ENCODE assay signal across 13 mouse cellular contexts in the genomic region with DNA sequence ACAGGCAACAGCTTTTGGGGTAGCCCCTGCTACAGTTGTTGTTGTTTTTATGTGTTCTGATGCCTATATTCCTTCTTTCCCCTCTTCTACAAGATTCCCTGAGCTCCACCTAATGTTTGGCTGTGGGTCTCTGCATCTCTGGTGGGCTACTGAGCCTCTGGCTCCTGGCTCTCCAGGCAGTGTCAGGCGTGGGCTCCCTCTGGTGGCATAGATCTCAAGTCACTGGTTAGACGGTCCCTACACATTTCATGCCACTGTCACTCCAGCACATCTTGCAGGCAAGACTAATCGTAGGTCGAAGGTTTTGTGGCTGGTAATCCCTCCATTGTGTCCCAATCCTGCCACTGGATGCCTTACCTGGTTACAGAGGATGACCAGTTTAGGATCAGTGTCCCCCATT. TPM values are rescaled to one million over a fixed set of nuclear protein-coding genes. Genes with fewer than 3 reads are reported as not detected.
A peak's percentile ranks its signal among the peaks of the same experiment; 100 is the strongest.
DNase-seq lines count a peak whose midpoint lies in the region; ATAC-seq and TF ChIP-seq lines count a peak whose summit lies in the region.
"Had no signal": no experiment of that assay in that cellular context is flagged by ENCODE, and none has a peak within 500 bp of the region (broad histone marks: within the 10 kb centered on the region; RNA-seq: fewer than 3 reads in every experiment).

No protein-coding gene starts in this region.

- no peak overlapping the region for H3K4me2 ChIP-seq in lung, embryonic 14.5 days
- H3K4me2 ChIP-seq: limb, embryonic 12.5 days had no signal

- no peaks in the 10 kb centered on the region for H3K36me3 ChIP-seq in lung, embryonic 14.5 days (ENCODE audit: insufficient read depth)
- no peaks in the 10 kb centered on the region for H3K36me3 ChIP-seq in splenic B cell, adult 2 months (ENCODE audit: control insufficient read depth, insufficient read depth, low read length, poor library complexity, severe bottlenecking)
- H3K36me3 ChIP-seq: limb, embryonic 12.5 days had no signal

- CTCF ChIA-PET in Patski (lab: Charles Lee) = interaction anchor here (1.0 kb wide), 1 partner anchor 15 kb away, joined by 3 read pairs; no protein-coding TSS in a partner anchor

- no peaks in the 10 kb centered on the region for H3K27me3 ChIP-seq in lung, embryonic 14.5 days (ENCODE audit: insufficient read depth, low read length)
- H3K27me3 ChIP-seq in Patski = no peaks in the 10 kb centered on the region
- H3K27me3 ChIP-seq in splenic B cell, adult 2 months (ENCODE audit: control insufficient read depth, insufficient read depth, low read length, poor library complexity, severe bottlenecking) = no peaks in the 10 kb centered on the region; the same call in 1 of the 2 replicates
- H3K27me3 ChIP-seq: limb, embryonic 12.5 days had no signal

- POLR2A ChIA-PET in Patski (lab: Charles Lee) = no interaction called here

- no peak overlapping the region for H3K4me3 ChIP-seq in gastrocnemius, adult 2 months
- no peak overlapping the region for H3K4me3 ChIP-seq in lung, embryonic 14.5 days (ENCODE audit: low read depth, low read length)
- H3K4me3 ChIP-seq: limb, embryonic 12.5 days had no signal

- H3K27ac ChIP-seq in gastrocnemius, adult 2 months = no peak overlapping the region
- H3K27ac ChIP-seq in lung, embryonic 14.5 days (ENCODE audit: low read depth) = no peak overlapping the region
- H3K27ac ChIP-seq: limb, embryonic 12.5 days had no signal

- in situ Hi-C loops in Patski (cut with MboI; ENCODE audit: low pct_unique_long_range_greater_than_20kb) = no loop called here

- H3K9ac ChIP-seq in lung, embryonic 14.5 days = no peak overlapping the region
- H3K9ac ChIP-seq: limb, embryonic 12.5 days had no signal

- H3K4me1 ChIP-seq in lung, embryonic 14.5 days (ENCODE audit: insufficient read depth) = no peaks in the 10 kb centered on the region
- H3K4me1 ChIP-seq: limb, embryonic 12.5 days had no signal

- H3K9me3 ChIP-seq in lung, embryonic 14.5 days (ENCODE audit: low read depth, low read length) = no peaks in the 10 kb centered on the region
- H3K9me3 ChIP-seq: limb, embryonic 12.5 days had no signal

- peak; percentile 15; the same call in 1 of the 2 replicates for TF ChIP-seq CTCF in gastrocnemius, adult 2 months (IDR thresholded peaks at IDR 0.05)
- TF ChIP-seq CTCF in lung, embryonic 14.5 days (IDR thresholded peaks at IDR 0.05; ENCODE audit: low read depth) = peak; percentile 58
- TF ChIP-seq CTCF in Patski (IDR thresholded peaks at IDR 0.05) = peak; percentile 53

- DNase-seq in gastrocnemius, adult 2 months = no peak
- no peak for DNase-seq in gastrocnemius, postnatal 25 days
- peak; percentile 31 for DNase-seq in lung, embryonic 14.5 days
- DNase-seq in lung, postnatal 25 days (ENCODE audit: low spot score) = no peak
- no peak for DNase-seq in Patski (ENCODE audit: low read depth, low spot score)
- peak; percentile 39 for DNase-seq in splenic B cell, adult 2 months (ENCODE audit: low read depth, low spot score)
- no peak for DNase-seq in ovary, postnatal 10 days (ENCODE audit: low spot score)
- DNase-seq in urinary bladder, postnatal 14 days (ENCODE audit: low spot score) = no peak
- DNase-seq: cerebellum, adult 11-12 months had no signal

- 35% methylated on average over 4 of the region's 4 CpGs for WGBS in lung, embryonic 14.5 days

- intact Hi-C loops in gastrocnemius, adult 2 months (cut with DNase I) = no loop called here

- no peak for ATAC-seq in lung, embryonic 14.5 days (ENCODE audit: insufficient read depth)
- no peak for ATAC-seq in Patski
- ATAC-seq: forebrain, embryonic 16.5 days; hindbrain, embryonic 16.5 days had no signal

RNA-seq across cellular contexts. Expression of gene Smim8, which starts 4.5 kb away (rescaled TPM):
- total RNA-seq in gastrocnemius, adult 2 months (2021) = 10 to 100 TPM; 24.5 to 31.5 TPM
- 10 to 100 TPM; 21.1 to 24.4 TPM for total RNA-seq in gastrocnemius, postnatal 25 days (2021)
- polyA plus RNA-seq in lung, embryonic 14.5 days (2014; fragmentation: Nextera tagmentation; extraction: Ambion mirVana) = 42.6 and 42.8 TPM in 2 replicates
- 18.7 TPM for polyA plus RNA-seq in Patski (2021)

RNA-seq across cellular contexts. Expression of gene Gm136, which starts 26.7 kb away (rescaled TPM):
- not detected for total RNA-seq in gastrocnemius, adult 2 months (2021)
- not detected for total RNA-seq in gastrocnemius, postnatal 25 days (2021)
- polyA plus RNA-seq in lung, embryonic 14.5 days (2014; fragmentation: Nextera tagmentation; extraction: Ambion mirVana) = not detected in 2 replicates
- polyA plus RNA-seq in Patski (2021) = not detected
- polyA plus RNA-seq: forebrain, embryonic 16.5 days; hindbrain, embryonic 16.5 days; limb, embryonic 12.5 days; stomach, embryonic 14.5 days had no signal

RNA-seq across cellular contexts. Expression of gene Cfap206, which starts 52.7 kb away (rescaled TPM):
- total RNA-seq in gastrocnemius, adult 2 months (2021) = not detected
- not detected for total RNA-seq in gastrocnemius, postnatal 25 days (2021)
- polyA plus RNA-seq in lung, embryonic 14.5 days (2014; fragmentation: Nextera tagmentation; extraction: Ambion mirVana) = 0.16 and 1.5 TPM in 2 replicates
- polyA plus RNA-seq in Patski (2021) = 0.12 TPM

Comparison
In these comparisons a context has a peak if more than half of its experiments do, and no peak if none do; other contexts are left out.
1. DNase-seq: peak in lung, embryonic 14.5 days (single experiment) and splenic B cell, adult 2 months (single experiment); none in gastrocnemius, adult 2 months (single experiment), gastrocnemius, postnatal 25 days (single experiment), lung, postnatal 25 days (single experiment), Patski (single experiment), ovary, postnatal 10 days (single experiment) and urinary bladder, postnatal 14 days (single experiment).
2. Peak in every context shown above with its lines, with median percentiles within 50 percentile points of each other: CTCF ChIP-seq.